Mouse (Mus musculus): ENCODE results near the gene C87436.

- TF ChIP-seq CTCF (conservative IDR thresholded peaks at IDR 0.05; ENCODE audit: low read length) (no peak), POU5F1 (IDR thresholded peaks at IDR 0.05; ENCODE audit: borderline replicate concordance, low read length) (no peak), NANOG (IDR thresholded peaks at IDR 0.05; ENCODE audit: borderline replicate concordance, low read length) (no peak)
These were observed 4.5 kb upstream of the C87436 start for GRCm38 (mm10) chr6:86433696-86434095.
